Mouse (Mus musculus): ENCODE results near the gene Ttc30b.
"Not testable (repeated sequence)": the region's sequence is repeated elsewhere in the genome, so short reads cannot be mapped to it uniquely, and the experiment has no call there.

GRCm38 (mm10) chr2:75937520-75938116, 767 bp downstream of the Ttc30b start:
- TF ChIP-seq POLR2A (IDR thresholded peaks at IDR 0.05; ENCODE audit: insufficient read depth, low read depth, low read length); CTCF (IDR thresholded peaks at IDR 0.05): not testable (repeated sequence)
